Mouse (Mus musculus): ENCODE measurements around the gene Tcerg1l.

The Tcerg1l gene

GRCm38 (mm10) chr7:138215177-138215830, 182.2 kb downstream of the Tcerg1l start:
- DNase-seq, result no peak

- no peak for DNase-seq
Measured at GRCm38 (mm10) chr7:138214710-138215109, 182.8 kb downstream of the Tcerg1l start.

- DNase-seq, result no peak
Measured at GRCm38 (mm10) chr7:138209769-138210168, 187.8 kb downstream of the Tcerg1l start.

- DNase-seq, result no peak
Measured at GRCm38 (mm10) chr7:138205124-138205523, 192.4 kb downstream of the Tcerg1l start.

- DNase-seq, result no peak
Measured at GRCm38 (mm10) chr7:138202162-138202832, 195.2 kb downstream of the Tcerg1l start.

- no peak for DNase-seq
Measured at GRCm38 (mm10) chr7:138199333-138200058, 198.0 kb downstream of the Tcerg1l start.

- no peak for DNase-seq
Measured at GRCm38 (mm10) chr7:138196139-138196538, 201.4 kb downstream of the Tcerg1l start.

- no peak for DNase-seq
Measured at GRCm38 (mm10) chr7:138184197-138184596, 213.3 kb downstream of the Tcerg1l start.

- DNase-seq, result no peak
Measured at GRCm38 (mm10) chr7:138182216-138182615, 215.3 kb downstream of the Tcerg1l start.

GRCm38 (mm10) chr7:138178617-138179016, 218.9 kb downstream of the Tcerg1l start:
- DNase-seq, result no peak

- peak; percentile 51 for DNase-seq
Measured at GRCm38 (mm10) chr7:138176026-138176425, 221.5 kb downstream of the Tcerg1l start.

- DNase-seq, result no peak
Measured at GRCm38 (mm10) chr7:138170389-138170788, 227.1 kb downstream of the Tcerg1l start.
